Mouse (Mus musculus) neural tube, embryonic 11.5 days (tissue): ENCODE results near the gene Gpr162. TPM values are rescaled to one million over a fixed set of nuclear protein-coding genes. Genes with fewer than 3 reads are reported as not detected.

Experiments
- ATAC-seq: fragments of 200-750 bp; cut with Nextera tagmentation; 2 replicates; pipeline ENCODE4 v1.8.0; 2017; ENCODE audit warnings: moderate number of reproducible peaks, mild to moderate bottlenecking, moderate TSS enrichment, moderate library complexity; ENCODE audit not compliant: insufficient read depth, low FRiP score, low TSS enrichment
- DNase-seq: peaks from one replicate; pipeline ENCODE4 v3.0.0-alpha.2; 2015; ENCODE audit warnings: low spot score
- H3K27ac ChIP-seq: fragments of 300-500 bp; sonication (generic); 2 replicates; pipeline ENCODE4 v1.5.1; 2014; ENCODE audit warnings: low read depth, mild to moderate bottlenecking, low read length
- H3K27me3 ChIP-seq: fragments of 300-500 bp; sonication (generic); 2 replicates; pipeline ENCODE4 v1.6.1; 2014; ENCODE audit warnings: mild to moderate bottlenecking, low read length, mixed read lengths; ENCODE audit not compliant: control insufficient read depth, insufficient read depth
- H3K36me3 ChIP-seq: fragments of 300-500 bp; sonication (generic); 2 replicates; pipeline ENCODE4 v1.6.1; 2014; ENCODE audit warnings: mild to moderate bottlenecking, low read length, moderate library complexity, mixed read lengths; ENCODE audit not compliant: control insufficient read depth, insufficient read depth
- H3K4me1 ChIP-seq: fragments of 300-500 bp; sonication (generic); 2 replicates; pipeline ENCODE4 v1.6.1; 2014; ENCODE audit warnings: low read length, mixed read lengths; ENCODE audit not compliant: control insufficient read depth, insufficient read depth
- H3K4me2 ChIP-seq: fragments of 300-500 bp; sonication (generic); 2 replicates; pipeline ENCODE4 v1.6.1; 2014; ENCODE audit warnings: low read depth, mild to moderate bottlenecking, moderate library complexity
- H3K4me3 ChIP-seq: fragments of 300-500 bp; sonication (generic); 2 replicates; pipeline ENCODE4 v1.5.1; 2014; ENCODE audit warnings: low read depth, low read length
- H3K9ac ChIP-seq: fragments of 300-500 bp; sonication (generic); 2 replicates; pipeline ENCODE4 v1.6.1; 2014; ENCODE audit warnings: mild to moderate bottlenecking, low read length
- H3K9me3 ChIP-seq: fragments of 300-500 bp; sonication (generic); 2 replicates; pipeline ENCODE4 v1.6.1; 2016; ENCODE audit warnings: low read length; ENCODE audit not compliant: control insufficient read depth
- WGBS: fragments of 180-500 bp; shearing (Covaris S2); extraction: QIAGEN DNeasy Blood & Tissue Kit; methylation state at CpG from one replicate; pipeline ENCODE4 v1.1.7; 2014; 5-methylcytosine and 5-hydroxymethylcytosine counted together
- polyA plus RNA-seq: library from polyadenylated mRNA; unstranded; fragments of >200 nt; fragmentation: Nextera tagmentation; extraction: Ambion mirVana; gene quantifications from 2 replicates; pipeline ENCODE4 v1.2.1, GENCODE M21; 2014

Gpr162 gene
- polyA plus RNA-seq, 1 experiment from 2014 or later, result 2.3 TPM

GRCm38 (mm10) chr6:124863125-124863657, 592 bp downstream of the Gpr162 start:
- H3K4me1 ChIP-seq, result peaks cover 20% of the 10 kb centered on the region
- H3K27me3 ChIP-seq, result no peaks in the 10 kb centered on the region
- no peaks in the 10 kb centered on the region for H3K9me3 ChIP-seq

GRCm38 (mm10) chr6:124862406-124863124, 1.2 kb downstream of the Gpr162 start:
- Histone ChIP-seq H3K27me3 (no peaks in the 10 kb centered on the region), H3K36me3 (no peaks in the 10 kb centered on the region), H3K4me1 (peaks cover 23% of the 10 kb centered on the region), H3K9ac (peak overlapping the region; percentile 70), H3K27ac (peak overlapping the region; percentile 55; the same call in 1 of the 2 replicates), H3K4me3 (peak overlapping the region; percentile 48), H3K9me3 (no peaks in the 10 kb centered on the region), H3K4me2 (peak overlapping the region; percentile 74)
- 14% methylated on average over 8 of the region's 8 CpGs for WGBS
- no peak for ATAC-seq
- DNase-seq, result no peak

More at GRCm38 (mm10) chr6:124863125-124863657, 592 bp downstream of the Gpr162 start:
- Histone ChIP-seq H3K4me3 (peak overlapping the region; percentile 48), H3K9ac (peak overlapping the region; percentile 70), H3K4me2 (peak overlapping the region; percentile 74), H3K36me3 (no peaks in the 10 kb centered on the region), H3K27ac (peak overlapping the region; percentile 55; the same call in 1 of the 2 replicates)
- 0% methylated on average over 15 of the region's 16 CpGs for WGBS
- DNase-seq (peak; percentile 43), ATAC-seq (peak; percentile 20)

- H3K4me1 ChIP-seq, result peaks cover 23% of the 10 kb centered on the region
- no peaks in the 10 kb centered on the region for H3K9me3 ChIP-seq
- no peak overlapping the region; the same call in 1 of the 2 replicates for H3K4me2 ChIP-seq
- H3K9ac ChIP-seq, result no peak overlapping the region; the same call in 1 of the 2 replicates
- DNase-seq, result no peak
- no peak overlapping the region for H3K4me3 ChIP-seq
- no peak for ATAC-seq
- H3K27ac ChIP-seq, result no peak overlapping the region
- H3K36me3 ChIP-seq, result no peaks in the 10 kb centered on the region
- no peaks in the 10 kb centered on the region for H3K27me3 ChIP-seq
- 32% methylated on average over 3 of the region's 3 CpGs for WGBS
These were observed 2.0 kb downstream of the Gpr162 start for GRCm38 (mm10) chr6:124861802-124862201.

- Histone ChIP-seq H3K4me2 (no peak overlapping the region), H3K27me3 (no peaks in the 10 kb centered on the region), H3K9ac (no peak overlapping the region), H3K4me1 (peaks cover 25% of the 10 kb centered on the region), H3K36me3 (no peaks in the 10 kb centered on the region), H3K9me3 (no peaks in the 10 kb centered on the region), H3K27ac (no peak overlapping the region), H3K4me3 (no peak overlapping the region)
- no peak for ATAC-seq
- 83% methylated on average over 19 of the region's 19 CpGs for WGBS
- no peak for DNase-seq
These were observed 2.5 kb downstream of the Gpr162 start for GRCm38 (mm10) chr6:124861266-124861665.

- no peaks in the 10 kb centered on the region for H3K27me3 ChIP-seq
- DNase-seq (no peak), ATAC-seq (no peak)
- H3K9ac ChIP-seq, result no peak overlapping the region
- no peak overlapping the region for H3K27ac ChIP-seq
- H3K36me3 ChIP-seq, result no peaks in the 10 kb centered on the region
- no peak overlapping the region for H3K4me2 ChIP-seq
- no peaks in the 10 kb centered on the region for H3K9me3 ChIP-seq
- H3K4me3 ChIP-seq, result no peak overlapping the region
- peaks cover 25% of the 10 kb centered on the region for H3K4me1 ChIP-seq
- WGBS, result 90% methylated on average over 9 of the region's 9 CpGs
These were observed 3.3 kb downstream of the Gpr162 start for GRCm38 (mm10) chr6:124860511-124860910.

- H3K4me1 ChIP-seq, result peaks cover 25% of the 10 kb centered on the region
- DNase-seq (peak; percentile 88), ATAC-seq (peak; percentile 4; the same call in 1 of the 2 replicates)
- H3K36me3 ChIP-seq, result no peaks in the 10 kb centered on the region
- H3K27me3 ChIP-seq, result no peaks in the 10 kb centered on the region
- 0 out of 2 replicates have a peak overlapping the region, but pooled peaks have one; percentile 20 for H3K27ac ChIP-seq
- WGBS, result 8% methylated on average over 12 of the region's 12 CpGs
- peak overlapping the region; percentile 32 for H3K9ac ChIP-seq
- no peak overlapping the region for H3K4me3 ChIP-seq
- H3K9me3 ChIP-seq, result no peaks in the 10 kb centered on the region
- no peak overlapping the region for H3K4me2 ChIP-seq
These were observed 4.1 kb downstream of the Gpr162 start for GRCm38 (mm10) chr6:124859725-124860124.

GRCm38 (mm10) chr6:124858561-124859318, 5.0 kb downstream of the Gpr162 start:
- H3K27me3 ChIP-seq, result no peaks in the 10 kb centered on the region
- no peak overlapping the region; the same call in 1 of the 2 replicates for H3K4me2 ChIP-seq
- ATAC-seq (no peak), DNase-seq (no peak)
- H3K4me1 ChIP-seq, result peaks cover 25% of the 10 kb centered on the region
- H3K9ac ChIP-seq, result no peak overlapping the region
- no peak overlapping the region for H3K27ac ChIP-seq
- no peaks in the 10 kb centered on the region for H3K9me3 ChIP-seq
- H3K4me3 ChIP-seq, result no peak overlapping the region
- 71% methylated on average over 28 of the region's 28 CpGs for WGBS
- H3K36me3 ChIP-seq, result no peaks in the 10 kb centered on the region; the same call in 1 of the 2 replicates

- H3K4me1 ChIP-seq, result peaks cover 21% of the 10 kb centered on the region
These were observed 5.8 kb downstream of the Gpr162 start for GRCm38 (mm10) chr6:124857840-124858530.

More at GRCm38 (mm10) chr6:124857840-124858530, 5.8 kb downstream of the Gpr162 start:
- Histone ChIP-seq H3K27me3 (no peaks in the 10 kb centered on the region), H3K9me3 (no peaks in the 10 kb centered on the region), H3K9ac (peak overlapping the region; percentile 96), H3K4me3 (peak overlapping the region; percentile 78), H3K27ac (peak overlapping the region; percentile 95; the same call in 1 of the 2 replicates), H3K36me3 (no peaks in the 10 kb centered on the region; the same call in 1 of the 2 replicates), H3K4me2 (peak overlapping the region; percentile 75)
- WGBS, result 23% methylated on average over 26 of the region's 26 CpGs
- no peak for ATAC-seq
- no peak for DNase-seq
